Mouse (Mus musculus) C2C12 (cell line): ENCODE measurements around the gene Frmd5. TPM values are rescaled to one million over a fixed set of nuclear protein-coding genes. Genes with fewer than 3 reads are reported as not detected.

Experiments
- H3K27me3 ChIP-seq: one replicate; pipeline ENCODE4 v1.6.1; 2011; ENCODE audit not compliant: control insufficient read depth, insufficient read depth, insufficient read length
- H3K36me3 ChIP-seq: one replicate; pipeline ENCODE4 v1.6.1; 2011; ENCODE audit not compliant: control insufficient read depth, insufficient read depth
- H3K4me3 ChIP-seq: one replicate; pipeline ENCODE4 v1.5.1; 2011; ENCODE audit warnings: mild to moderate bottlenecking, control low read depth; ENCODE audit not compliant: poor library complexity, insufficient read depth, severe bottlenecking
- H3K79me2 ChIP-seq: one replicate; pipeline ENCODE4 v1.6.1; 2011; ENCODE audit not compliant: control insufficient read depth, insufficient read depth
- H3K79me3 ChIP-seq: one replicate; pipeline ENCODE4 v1.6.1; 2011; ENCODE audit warnings: low read depth, control low read depth
- H3ac ChIP-seq: one replicate; pipeline ENCODE3; 2011; ENCODE audit warnings: low read depth; ENCODE audit not compliant: control insufficient read depth, insufficient read length
- CEBPB ChIP-seq: IDR thresholded peaks from one replicate; pipeline ENCODE4 v1.6.1; 2011; ENCODE audit warnings: low read depth, mild to moderate bottlenecking, control low read depth, moderate library complexity
- CTCF ChIP-seq: IDR thresholded peaks from one replicate; pipeline ENCODE4 v1.5.1; 2011; ENCODE audit not compliant: control insufficient read depth, insufficient read depth, insufficient read length
- FOSL1 ChIP-seq: IDR thresholded peaks from one replicate; pipeline ENCODE4 v1.8.0; 2011; ENCODE audit warnings: mild to moderate bottlenecking, low read length; ENCODE audit not compliant: poor library complexity, insufficient read depth, severe bottlenecking
- MAX ChIP-seq: IDR thresholded peaks from one replicate; pipeline ENCODE4 v1.6.1; 2011; ENCODE audit warnings: mild to moderate bottlenecking, control low read depth
- MYOD1 ChIP-seq: IDR thresholded peaks from one replicate; pipeline ENCODE4 v1.6.1; 2011; ENCODE audit warnings: low read depth; ENCODE audit not compliant: control insufficient read depth, insufficient read length
- MYOG ChIP-seq: IDR thresholded peaks from one replicate; pipeline ENCODE4 v1.6.1; 2011; ENCODE audit not compliant: control insufficient read depth, insufficient read length; ENCODE audit errors: extremely low read depth
- USF1 ChIP-seq: IDR thresholded peaks from one replicate; pipeline ENCODE4 v1.6.1; 2011; ENCODE audit warnings: low read depth, mild to moderate bottlenecking, control low read depth, moderate library complexity
- polyA plus RNA-seq: library from polyadenylated mRNA; unstranded; fragments of >200 nt; fragmentation: generic; extraction: Trizol; gene quantifications from one replicate; pipeline ENCODE4 v1.2.1, GENCODE M21; 2012; ENCODE audit warnings: missing spikeins

Frmd5 gene
- polyA plus RNA-seq, 1 experiment: 0.51 TPM

DNA sequence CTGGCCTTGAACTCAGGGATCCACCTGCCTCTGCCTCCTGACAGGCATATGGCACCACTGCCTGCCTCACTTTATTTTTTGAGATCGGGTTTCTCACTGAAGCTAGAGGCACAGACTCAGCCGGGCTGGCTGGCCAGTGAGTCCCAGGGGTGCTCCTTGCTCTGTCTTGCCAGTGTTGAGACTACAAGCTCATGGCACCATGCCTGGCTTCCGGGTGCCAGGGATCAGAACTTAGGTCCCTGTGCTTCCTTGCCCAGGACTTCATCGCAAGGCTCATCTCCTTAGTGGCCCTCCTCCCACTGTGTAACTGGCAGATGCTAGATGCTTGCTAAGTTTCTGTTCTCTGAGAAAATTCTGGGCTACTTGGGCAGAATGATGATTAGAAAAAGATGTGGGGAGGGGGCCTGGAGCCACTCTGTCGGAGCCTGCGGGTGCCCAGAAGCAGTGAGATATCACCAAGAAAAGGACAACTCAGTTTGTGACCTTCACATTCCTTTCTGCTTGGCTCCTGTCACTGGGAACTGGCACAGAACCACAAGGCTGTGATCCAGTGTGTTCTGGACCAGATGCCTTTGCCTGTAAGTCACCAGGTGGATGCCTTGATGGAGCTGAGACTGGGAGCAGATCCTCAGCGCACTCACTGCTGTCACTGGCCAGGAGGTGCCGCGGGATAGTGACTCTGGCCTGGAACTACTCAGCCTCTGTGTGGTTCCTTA lies 192.2 kb downstream of the Frmd5 start:
- TF ChIP-seq USF1 (no peak), MAX (no peak), MYOG (no peak)
- no peaks in the 10 kb centered on the region for H3K36me3 ChIP-seq
- H3K27me3 ChIP-seq: no peaks in the 10 kb centered on the region
- H3ac ChIP-seq: no peak overlapping the region
- no peaks in the 10 kb centered on the region for H3K79me2 ChIP-seq
- no peaks in the 10 kb centered on the region for H3K79me3 ChIP-seq
- H3K4me3 ChIP-seq: no peak overlapping the region

DNA sequence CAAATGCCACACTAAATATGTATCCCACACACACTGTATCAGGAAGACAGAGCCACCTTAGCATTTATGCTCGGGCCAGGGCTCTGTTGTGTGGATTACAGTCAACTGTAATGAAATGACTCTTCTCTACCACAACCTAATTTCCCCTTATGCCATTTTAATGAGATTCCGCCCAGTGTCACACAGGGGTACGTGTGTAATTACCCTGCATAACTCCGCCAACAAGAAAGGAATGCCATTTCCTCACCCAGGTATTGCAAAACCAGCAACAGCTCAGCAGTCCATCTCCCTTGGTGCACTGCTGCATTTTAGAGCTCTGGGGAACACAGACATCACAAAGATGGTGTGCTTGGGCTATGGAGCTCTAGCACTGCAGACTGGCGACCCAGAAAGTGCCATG lies 194.8 kb downstream of the Frmd5 start:
- H3K27me3 ChIP-seq: no peaks in the 10 kb centered on the region
- H3K4me3 ChIP-seq: no peak overlapping the region
- H3K79me3 ChIP-seq: no peaks in the 10 kb centered on the region
- H3K79me2 ChIP-seq: no peaks in the 10 kb centered on the region
- H3ac ChIP-seq: no peak overlapping the region
- no peaks in the 10 kb centered on the region for H3K36me3 ChIP-seq
- TF ChIP-seq CEBPB: peak; percentile 21
- no peak for TF ChIP-seq FOSL1

DNA sequence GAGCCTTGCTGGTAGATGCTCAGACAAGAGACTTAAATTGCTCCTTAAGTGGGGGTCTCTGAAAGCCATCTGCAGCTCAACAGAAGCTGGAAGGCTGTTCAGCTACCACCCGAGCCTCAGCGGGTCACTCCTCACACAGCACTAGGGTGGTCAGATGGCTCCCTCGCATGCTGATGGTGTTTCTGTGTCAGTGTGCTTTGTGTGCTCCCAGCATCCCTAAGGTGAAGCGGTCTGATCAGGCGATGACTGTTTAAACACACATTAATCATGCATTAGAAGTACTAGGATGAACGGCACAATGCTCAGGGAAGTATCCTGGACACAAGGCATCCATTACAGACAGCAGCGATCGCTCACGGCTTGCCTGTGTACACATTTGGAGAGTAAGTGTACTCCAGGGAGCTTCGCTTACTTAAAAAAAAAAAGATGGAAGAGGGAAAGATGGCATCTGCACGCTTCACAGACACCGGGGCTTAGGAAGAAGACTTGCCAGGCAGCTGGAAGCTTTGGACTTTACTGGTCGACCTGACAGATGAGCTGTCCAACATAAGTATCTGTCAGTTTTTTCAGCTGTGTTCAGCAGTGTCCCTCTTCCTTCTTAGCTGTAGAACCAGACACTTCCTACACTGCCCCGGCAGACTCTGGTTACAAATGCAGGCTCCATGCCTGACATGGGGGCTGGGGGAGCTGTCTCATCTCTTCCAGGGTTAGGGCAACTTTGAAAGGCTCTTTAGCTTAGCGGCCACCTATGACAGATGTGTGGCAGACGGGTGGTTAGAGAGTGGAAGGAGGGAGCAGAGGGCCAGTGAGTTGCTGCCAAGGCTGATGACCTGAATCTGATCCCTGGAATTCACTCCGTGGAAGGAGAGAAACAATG lies 196.6 kb downstream of the Frmd5 start:
- H3ac ChIP-seq: no peak overlapping the region
- H3K79me3 ChIP-seq: no peaks in the 10 kb centered on the region
- TF ChIP-seq CTCF (no peak), MYOG (no peak), FOSL1 (no peak), USF1 (no peak), MAX (no peak), MYOD1 (no peak), CEBPB (no peak)
- no peaks in the 10 kb centered on the region for H3K36me3 ChIP-seq
- no peak overlapping the region for H3K4me3 ChIP-seq
- H3K79me2 ChIP-seq: no peaks in the 10 kb centered on the region
- H3K27me3 ChIP-seq: no peaks in the 10 kb centered on the region

DNA sequence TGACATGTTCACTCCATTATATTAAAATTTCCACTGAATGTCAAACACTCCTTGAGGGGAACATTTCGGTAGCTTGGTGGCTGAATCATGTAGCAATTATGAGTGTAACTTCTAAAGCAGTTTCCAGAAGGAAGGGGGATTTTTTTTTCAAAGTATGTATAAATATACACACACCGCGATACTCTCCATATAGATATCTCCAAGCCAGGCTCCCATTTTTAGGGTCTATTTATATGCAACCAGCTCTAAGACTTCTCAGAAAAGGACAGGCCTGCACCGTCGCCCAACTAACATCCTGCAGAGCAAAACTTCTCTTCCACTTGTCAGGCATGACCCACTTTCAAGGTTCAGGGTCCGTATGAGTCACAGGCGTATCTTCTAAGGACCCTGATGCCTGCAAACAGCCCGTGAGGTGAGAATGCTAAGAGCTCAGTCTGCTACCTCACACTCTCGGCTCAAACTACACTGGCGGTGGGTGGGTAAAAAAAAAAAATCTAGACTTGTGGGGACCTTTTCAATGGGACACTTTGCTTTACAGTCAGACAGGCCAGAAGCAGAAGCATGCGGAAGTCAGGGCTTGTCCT lies 197.7 kb downstream of the Frmd5 start:
- TF ChIP-seq MYOD1 (no peak), USF1 (no peak), CTCF (no peak), CEBPB (no peak), MYOG (no peak), FOSL1 (no peak), MAX (no peak)
- Histone ChIP-seq H3K79me3 (no peaks in the 10 kb centered on the region), H3ac (no peak overlapping the region), H3K27me3 (no peaks in the 10 kb centered on the region), H3K79me2 (no peaks in the 10 kb centered on the region), H3K36me3 (no peaks in the 10 kb centered on the region), H3K4me3 (no peak overlapping the region)

DNA sequence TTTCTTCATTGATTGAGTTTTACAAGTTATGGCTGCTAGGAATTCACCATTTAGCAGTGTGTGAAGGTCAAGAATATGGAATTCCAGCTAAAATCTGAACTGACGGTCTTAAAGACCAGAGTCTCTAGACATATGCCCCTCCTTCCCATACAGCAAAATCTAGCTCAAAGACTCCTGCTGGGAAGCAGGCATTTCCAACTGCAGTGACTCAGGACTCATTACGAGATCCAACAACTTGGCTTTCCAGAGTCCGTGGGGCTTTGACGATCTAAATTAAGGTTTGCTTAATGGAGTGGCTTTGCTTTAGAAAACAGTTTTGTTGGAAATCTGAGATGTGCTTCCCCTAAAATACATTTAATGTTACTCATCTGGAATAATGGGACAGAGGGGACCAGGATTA lies 204.5 kb downstream of the Frmd5 start:
- no peak overlapping the region for H3K4me3 ChIP-seq
- no peaks in the 10 kb centered on the region for H3K79me2 ChIP-seq
- H3K36me3 ChIP-seq: no peaks in the 10 kb centered on the region
- H3K27me3 ChIP-seq: no peaks in the 10 kb centered on the region
- no peaks in the 10 kb centered on the region for H3K79me3 ChIP-seq
- no peak for TF ChIP-seq MYOG
- TF ChIP-seq FOSL1: no peak
- no peak for TF ChIP-seq CEBPB
- no peak for TF ChIP-seq CTCF
- TF ChIP-seq USF1: no peak
- TF ChIP-seq MYOD1: no peak
- no peak for TF ChIP-seq MAX
- no peak overlapping the region for H3ac ChIP-seq
